Mouse (Mus musculus) left cerebral cortex, postnatal 25 days (tissue): Measurements from ENCODE around the gene Fbxl12. TPM values are rescaled to one million over a fixed set of nuclear protein-coding genes. Genes with fewer than 3 reads are reported as not detected.
"Not testable (repeated sequence)": the region's sequence is repeated elsewhere in the genome, so short reads cannot be mapped to it uniquely, and the experiment has no call there.

Experiments
- DNase-seq, 2 experiments: peaks; one replicate each; pipeline ENCODE4 v3.0.0; 2022; ENCODE audit warnings: low spot score in 2 of 2, mixed read lengths in 1 of 2
- intact Hi-C: fragments of 180-260 bp; cut with DNase I; formaldehyde crosslinking; loops from one replicate; pipeline ENCODE4 v1.15.1; 2025
- total RNA-seq, 2 experiments: library from RNA; stranded (reverse); gene quantifications; 2 replicates each; pipeline ENCODE4 v1.2.3; 2021

The Fbxl12 gene
- total RNA-seq, result 10 to 100 TPM; 18.4 to 19.0 TPM

- peak; percentile 80 to 86 for DNase-seq
- intact Hi-C loops, result loop anchor here (10.0 kb wide), 1 partner anchor 150 kb away; the partner anchor contains the start of gene Zfp426
These were observed at the start of gene Fbxl12 for GRCm38 (mm10) chr9:20644360-20645081. TSS of gene Fbxl12 (minus strand) at chr9:20644767.

GRCm38 (mm10) chr9:20692863-20693262 lies 48.3 kb upstream of the Fbxl12 start:
- peak in 1 of 2 experiments; percentile 78 for DNase-seq

GRCm38 (mm10) chr9:20690449-20690848 lies 45.9 kb upstream of the Fbxl12 start:
- intact Hi-C loops, DNase-seq: not testable (repeated sequence)

More at GRCm38 (mm10) chr9:20692863-20693262, 48.3 kb upstream of the Fbxl12 start:
- intact Hi-C loops, result no loop called here

GRCm38 (mm10) chr9:20689913-20690312 lies 45.3 kb upstream of the Fbxl12 start:
- intact Hi-C loops, result no loop called here
- DNase-seq, result no peak

GRCm38 (mm10) chr9:20689403-20689802 lies 44.8 kb upstream of the Fbxl12 start:
- DNase-seq, result no peak
- intact Hi-C loops, result no loop called here

GRCm38 (mm10) chr9:20685081-20685861 lies 40.7 kb upstream of the Fbxl12 start:
- intact Hi-C loops, result loop anchor here (2.0 kb wide), 2 partner anchors 20 to 42 kb away; no protein-coding TSS in a partner anchor
- peak; percentile 67 to 96 for DNase-seq

GRCm38 (mm10) chr9:20682389-20682722 lies 37.8 kb upstream of the Fbxl12 start:
- peak; percentile 40 to 77 for DNase-seq
- intact Hi-C loops, result no loop called here

- DNase-seq, result no peak
- intact Hi-C loops, result no loop called here
These were observed 37.2 kb upstream of the Fbxl12 start for GRCm38 (mm10) chr9:20681546-20682388.

- no peak for DNase-seq
- intact Hi-C loops, result no loop called here
These were observed 35.9 kb upstream of the Fbxl12 start for GRCm38 (mm10) chr9:20680378-20680958.

- intact Hi-C loops, result no loop called here
- peak; percentile 39 to 58 for DNase-seq
These were observed 33.3 kb upstream of the Fbxl12 start for GRCm38 (mm10) chr9:20677892-20678291.

GRCm38 (mm10) chr9:20672047-20672446 lies 27.5 kb upstream of the Fbxl12 start:
- DNase-seq, result no peak
- intact Hi-C loops, result no loop called here

- no peak for DNase-seq
- intact Hi-C loops, result no loop called here
These were observed 23.5 kb upstream of the Fbxl12 start for GRCm38 (mm10) chr9:20668065-20668464.

GRCm38 (mm10) chr9:20666510-20667034 lies 22.0 kb upstream of the Fbxl12 start:
- intact Hi-C loops, result no loop called here
- DNase-seq, result no peak

GRCm38 (mm10) chr9:20665925-20666324 lies 21.4 kb upstream of the Fbxl12 start:
- intact Hi-C loops, result loop anchor here (2.0 kb wide), 1 partner anchor 19 kb away; no protein-coding TSS in a partner anchor

GRCm38 (mm10) chr9:20664982-20665637 lies 20.5 kb upstream of the Fbxl12 start:
- DNase-seq, result no peak
- intact Hi-C loops, result loop anchor here (2.0 to 5.0 kb wide), 2 partner anchors 20 to 147 kb away; no protein-coding TSS in a partner anchor

More at GRCm38 (mm10) chr9:20665925-20666324, 21.4 kb upstream of the Fbxl12 start:
- DNase-seq, result no peak

GRCm38 (mm10) chr9:20664366-20664765 lies 19.8 kb upstream of the Fbxl12 start:
- intact Hi-C loops, result loop anchor here (2.0 to 5.0 kb wide), 2 partner anchors 20 to 148 kb away; no protein-coding TSS in a partner anchor
- peak; percentile 65 to 75 for DNase-seq

GRCm38 (mm10) chr9:20663956-20664355 lies 19.4 kb upstream of the Fbxl12 start:
- intact Hi-C loops, result loop anchor here (2.0 to 5.0 kb wide), 3 partner anchors 21 to 148 kb away; no protein-coding TSS in a partner anchor
- DNase-seq, result peak; percentile 77 to 91

GRCm38 (mm10) chr9:20662874-20663273 lies 18.3 kb upstream of the Fbxl12 start:
- peak in 1 of 2 experiments; percentile 35 for DNase-seq
- intact Hi-C loops, result loop anchor here (1.0 to 5.0 kb wide), 3 partner anchors 64 to 149 kb away; no protein-coding TSS in a partner anchor
